Mouse (Mus musculus): ENCODE data around the gene Clec11a. TPM values are rescaled to one million over a fixed set of nuclear protein-coding genes. Genes with fewer than 3 reads are reported as not detected.

Gene Clec11a
- polyA plus RNA-seq, 1 experiment, result 2.4 TPM

GRCm38 (mm10) chr7:44257278-44257677 is 49.4 kb downstream of the Clec11a start, which contains the start of gene Acp4:
Acp4 (minus strand) TSS chr7:44257378.
- H3K4me3 ChIP-seq (replicated peaks; ENCODE audit: insufficient read depth, low read depth, low read length), result no peak within 1 kb of the TSS
- H3K4me1 ChIP-seq (ENCODE audit: control insufficient read depth, insufficient read depth, low read length), result no peaks in the 10 kb centered on the region
- no peak within 1 kb of the TSS for H3K27ac ChIP-seq (ENCODE audit: insufficient read depth, low read length)
- no peak for DNase-seq
- WGBS, result 83% methylated on average over 4 of the region's 4 CpGs
- no peak for TF ChIP-seq CTCF (IDR thresholded peaks at IDR 0.05; ENCODE audit: borderline replicate concordance, insufficient read depth, low read depth, low read length)
- no peak for TF ChIP-seq POLR2A (IDR thresholded peaks at IDR 0.05; ENCODE audit: borderline replicate concordance, insufficient read depth, low read length)
- H3K27me3 ChIP-seq (ENCODE audit: control insufficient read depth, insufficient read depth, low read length), result no peaks in the 10 kb centered on the region

DNA sequence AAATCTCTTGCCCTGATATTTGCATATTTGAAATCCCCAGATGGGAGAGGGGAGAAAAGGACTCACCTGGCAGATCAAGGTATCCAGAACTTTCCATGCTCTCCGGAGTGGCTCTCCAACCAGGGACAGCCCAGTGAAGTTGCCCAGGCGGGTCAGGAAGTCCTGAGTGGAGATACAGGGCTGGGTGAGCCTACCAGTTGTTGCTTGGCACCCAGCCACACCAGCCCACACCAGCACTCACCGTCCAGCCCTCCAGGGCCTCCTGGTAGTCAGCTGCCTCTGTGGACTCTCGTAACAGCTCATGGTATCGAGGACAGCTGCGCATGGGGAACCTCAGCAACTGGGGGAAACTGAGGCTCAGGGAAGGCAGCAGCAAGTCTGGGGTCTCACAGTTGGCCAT is 51.8 kb downstream of the Clec11a start:
- Histone ChIP-seq H3K4me1 (ENCODE audit: control insufficient read depth, insufficient read depth, low read length) (no peaks in the 10 kb centered on the region), H3K4me3 (replicated peaks; ENCODE audit: insufficient read depth, low read depth, low read length) (no peak overlapping the region), H3K27me3 (ENCODE audit: control insufficient read depth, insufficient read depth, low read length) (no peaks in the 10 kb centered on the region), H3K27ac (ENCODE audit: insufficient read depth, low read length) (no peak overlapping the region)
- no peak for DNase-seq
- no peak for TF ChIP-seq POLR2A (IDR thresholded peaks at IDR 0.05; ENCODE audit: borderline replicate concordance, insufficient read depth, low read length)
- no peak for TF ChIP-seq CTCF (IDR thresholded peaks at IDR 0.05; ENCODE audit: borderline replicate concordance, insufficient read depth, low read depth, low read length)
- 57% methylated on average over 6 of the region's 6 CpGs for WGBS

GRCm38 (mm10) chr7:44253023-44253616 is 53.6 kb downstream of the Clec11a start:
- WGBS, result 51% methylated on average over 15 of the region's 15 CpGs
- no peak for TF ChIP-seq CTCF (IDR thresholded peaks at IDR 0.05; ENCODE audit: borderline replicate concordance, insufficient read depth, low read depth, low read length)
- TF ChIP-seq POLR2A (IDR thresholded peaks at IDR 0.05; ENCODE audit: borderline replicate concordance, insufficient read depth, low read length), result no peak
- Histone ChIP-seq H3K4me3 (replicated peaks; ENCODE audit: insufficient read depth, low read depth, low read length) (no peak overlapping the region), H3K27me3 (ENCODE audit: control insufficient read depth, insufficient read depth, low read length) (no peaks in the 10 kb centered on the region), H3K4me1 (ENCODE audit: control insufficient read depth, insufficient read depth, low read length) (no peaks in the 10 kb centered on the region), H3K27ac (ENCODE audit: insufficient read depth, low read length) (no peak overlapping the region)
- DNase-seq, result no peak

Other genes starting within 250 kb of the Clec11a start
- gene Klk1b21, start 204.6 kb downstream of the Clec11a start, polyA plus RNA-seq (2012; rRNA removed), result not detected in 2 replicates
- not detected in 2 replicates for gene Klk1b22, start 194.2 kb downstream of the Clec11a start, polyA plus RNA-seq (2012; rRNA removed)
- gene Klk1b16, start 170.1 kb downstream of the Clec11a start, polyA plus RNA-seq (2012; rRNA removed), result not detected in 2 replicates
- 0.29 and 0.38 TPM in 2 replicates for gene Klk1b24, start 118.7 kb downstream of the Clec11a start, polyA plus RNA-seq (2012; rRNA removed)
- not detected in 2 replicates for gene Klk1b3, start 108.7 kb downstream of the Clec11a start, polyA plus RNA-seq (2012; rRNA removed)
- not detected in 2 replicates for gene Klk1b4, start 99.5 kb downstream of the Clec11a start, polyA plus RNA-seq (2012; rRNA removed)
- gene Klk1b5, start 91.0 kb downstream of the Clec11a start, polyA plus RNA-seq (2012; rRNA removed), result not detected in 2 replicates
- gene Klk1, start 81.5 kb downstream of the Clec11a start, polyA plus RNA-seq (2012; rRNA removed), result 0.20 and 0.36 TPM in 2 replicates
- not detected in 2 replicates for gene Gm36864, start 70.7 kb downstream of the Clec11a start, polyA plus RNA-seq (2012; rRNA removed)
- 2.2 and 2.9 TPM in 2 replicates for gene 1700028J19Rik, start 60.2 kb downstream of the Clec11a start, polyA plus RNA-seq (2012; rRNA removed)
- gene 2410002F23Rik, start 60.2 kb downstream of the Clec11a start, polyA plus RNA-seq (2012; rRNA removed), result 98.8 and 111 TPM in 2 replicates
- not detected in 2 replicates for gene Acp4, start 49.5 kb downstream of the Clec11a start, polyA plus RNA-seq (2012; rRNA removed)
- not detected in 2 replicates for gene Gm15517, start 45.5 kb downstream of the Clec11a start, polyA plus RNA-seq (2012; rRNA removed)
- 51.4 and 60.7 TPM in 2 replicates for gene Shank1, start 3.4 kb upstream of the Clec11a start, polyA plus RNA-seq (2012; rRNA removed)
- gene Syt3, start 77.2 kb upstream of the Clec11a start, polyA plus RNA-seq (2012; rRNA removed), result 125 and 130 TPM in 2 replicates
- 3.1 and 3.8 TPM in 2 replicates for gene 1700008O03Rik, start 78.9 kb upstream of the Clec11a start, polyA plus RNA-seq (2012; rRNA removed)
- gene Lrrc4b, start 122.1 kb upstream of the Clec11a start, polyA plus RNA-seq (2012; rRNA removed), result 190 and 214 TPM in 2 replicates
- 9.3 and 10.2 TPM in 2 replicates for gene Aspdh, start 158.5 kb upstream of the Clec11a start, polyA plus RNA-seq (2012; rRNA removed)
- 273 and 294 TPM in 2 replicates for gene Josd2, start 161.1 kb upstream of the Clec11a start, polyA plus RNA-seq (2012; rRNA removed)
- 302 and 309 TPM in 2 replicates for gene Emc10, start 189.6 kb upstream of the Clec11a start, polyA plus RNA-seq (2012; rRNA removed)
- gene Fam71e1, start 189.7 kb upstream of the Clec11a start, polyA plus RNA-seq (2012; rRNA removed), result 32.6 and 34.0 TPM in 2 replicates
- 0.14 and 0.18 TPM in 2 replicates for gene Mybpc2, start 217.8 kb upstream of the Clec11a start, polyA plus RNA-seq (2012; rRNA removed)
- 0.16 and 0.19 TPM in 2 replicates for gene Spib, start 225.2 kb upstream of the Clec11a start, polyA plus RNA-seq (2012; rRNA removed)
- 21.6 and 25.1 TPM in 2 replicates for gene Pold1, start 241.9 kb upstream of the Clec11a start, polyA plus RNA-seq (2012; rRNA removed)
- gene Nr1h2, start 247.0 kb upstream of the Clec11a start, polyA plus RNA-seq (2012; rRNA removed), result 106 and 109 TPM in 2 replicates